Mouse (Mus musculus) myocyte (in vitro differentiated cells): Measurements from ENCODE around the gene Pin1. TPM values are rescaled to one million over a fixed set of nuclear protein-coding genes. Genes with fewer than 3 reads are reported as not detected.

ENCODE experiments used
- H3K27me3 ChIP-seq: one replicate; pipeline ENCODE4 v1.6.1; 2011; ENCODE audit not compliant: control insufficient read depth, insufficient read depth, insufficient read length
- H3K36me3 ChIP-seq: one replicate; pipeline ENCODE4 v1.6.1; 2011; ENCODE audit not compliant: control insufficient read depth, insufficient read depth
- H3K4me2 ChIP-seq: one replicate; pipeline ENCODE4 v1.6.1; 2011; ENCODE audit warnings: low read depth, control low read depth
- H3K4me3 ChIP-seq: one replicate; pipeline ENCODE4 v1.5.1; 2011; ENCODE audit warnings: mild to moderate bottlenecking, control low read depth, moderate library complexity
- H3K79me2 ChIP-seq: one replicate; pipeline ENCODE4 v1.6.1; 2011; ENCODE audit not compliant: control insufficient read depth, insufficient read depth
- H3ac ChIP-seq: one replicate; pipeline ENCODE4 v1.6.1; 2011; ENCODE audit not compliant: control insufficient read depth, insufficient read length
- CEBPB ChIP-seq: IDR thresholded peaks from 2 replicates; pipeline ENCODE4 v1.6.1; 2011; ENCODE audit warnings: mild to moderate bottlenecking, moderate library complexity; ENCODE audit not compliant: poor library complexity, insufficient read depth, severe bottlenecking
- E2F4 ChIP-seq: IDR thresholded peaks from one replicate; pipeline ENCODE4 v1.6.1; 2011; ENCODE audit warnings: mild to moderate bottlenecking, control low read depth, moderate library complexity; ENCODE audit not compliant: insufficient read depth
- MAX ChIP-seq: IDR thresholded peaks from one replicate; pipeline ENCODE4 v1.6.1; 2011; ENCODE audit warnings: low read depth, mild to moderate bottlenecking, control low read depth
- MYOD1 ChIP-seq, 3 experiments: IDR thresholded peaks; one replicate each; pipeline ENCODE4 v1.6.1; 2011; ENCODE audit warnings: control low read depth in 2 of 3, low read depth in 2 of 3, mild to moderate bottlenecking in 2 of 3, moderate library complexity in 1 of 3; ENCODE audit not compliant: insufficient read length in 2 of 3, control insufficient read depth in 1 of 3
- MYOG ChIP-seq, 3 experiments: IDR thresholded peaks; one replicate each; pipeline ENCODE4 v1.6.1; 2011; ENCODE audit warnings: control low read depth in 2 of 3, low read depth in 2 of 3, mild to moderate bottlenecking in 2 of 3; ENCODE audit not compliant: insufficient read length in 2 of 3, control insufficient read depth in 1 of 3, insufficient read depth in 1 of 3
- POLR2A ChIP-seq: IDR thresholded peaks from one replicate; pipeline ENCODE4 v1.6.1; 2011; ENCODE audit warnings: low read depth, mild to moderate bottlenecking, control low read depth, moderate library complexity; ENCODE audit not compliant: insufficient read length
- POLR2AphosphoS2 ChIP-seq: IDR thresholded peaks from one replicate; pipeline ENCODE4 v1.6.1; 2011; ENCODE audit warnings: low read depth, control low read depth; ENCODE audit not compliant: insufficient read length
- REST ChIP-seq: IDR thresholded peaks from one replicate; pipeline ENCODE4 v1.6.1; 2011; ENCODE audit warnings: mild to moderate bottlenecking, control low read depth, moderate library complexity; ENCODE audit not compliant: insufficient read depth, insufficient read length
- SRF ChIP-seq: IDR thresholded peaks from one replicate; pipeline ENCODE4 v1.6.1; 2011; ENCODE audit warnings: low read depth; ENCODE audit not compliant: control insufficient read depth, insufficient read length
- TCF12 ChIP-seq: IDR thresholded peaks from one replicate; pipeline ENCODE4 v1.6.1; 2011; ENCODE audit warnings: mild to moderate bottlenecking, control low read depth; ENCODE audit not compliant: poor library complexity, insufficient read depth, severe bottlenecking
- TCF3 ChIP-seq: IDR thresholded peaks from one replicate; pipeline ENCODE4 v1.6.1; 2011; ENCODE audit warnings: low read depth, control low read depth; ENCODE audit not compliant: insufficient read length
- USF1 ChIP-seq: IDR thresholded peaks from one replicate; pipeline ENCODE4 v1.6.1; 2011; ENCODE audit warnings: low read depth, mild to moderate bottlenecking, control low read depth, moderate library complexity
- polyA plus RNA-seq: library from polyadenylated mRNA; unstranded; fragments of >200 nt; fragmentation: generic; extraction: Trizol; gene quantifications from one replicate; pipeline ENCODE4 v1.2.1, GENCODE M21; 2012; ENCODE audit warnings: missing spikeins

Pin1 gene
- polyA plus RNA-seq, 1 experiment = 36.8 TPM

DNA sequence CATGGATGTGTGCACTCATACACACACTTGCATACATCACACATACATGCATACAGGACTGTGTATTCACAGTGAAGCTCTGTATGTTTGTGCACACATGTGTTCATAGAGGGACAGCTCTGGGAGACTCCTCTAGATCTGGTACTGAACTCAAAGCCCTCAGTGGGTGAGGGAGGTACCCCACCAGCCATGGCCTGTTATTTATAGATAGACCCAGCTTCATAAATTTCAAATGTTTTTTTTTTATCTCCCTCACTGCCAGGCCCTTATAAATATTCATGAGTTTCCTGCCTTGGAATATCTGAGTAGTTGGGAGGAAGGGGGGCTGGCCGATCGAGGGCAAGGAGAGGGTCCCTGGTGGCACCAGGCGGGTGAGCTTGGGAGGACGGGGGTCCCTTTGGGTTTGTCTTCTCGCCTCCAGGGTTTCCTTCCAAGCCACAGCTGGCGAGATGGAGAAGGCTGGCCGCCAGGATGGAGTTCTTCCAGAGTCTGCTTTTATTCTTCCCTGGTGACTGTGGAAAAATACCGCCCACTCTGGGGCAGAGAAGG is 52.0 kb downstream of the Pin1 start:
- H3ac ChIP-seq = no peak overlapping the region
- H3K79me2 ChIP-seq = no peaks in the 10 kb centered on the region
- no peak overlapping the region for H3K4me3 ChIP-seq
- H3K27me3 ChIP-seq = peaks cover 26% of the 10 kb centered on the region
- no peaks in the 10 kb centered on the region for H3K36me3 ChIP-seq
- TF ChIP-seq TCF12 (no peak), SRF (no peak), E2F4 (no peak), POLR2A (no peak), MYOG (IDR thresholded peaks at IDR 0.05; ENCODE audit: control insufficient read depth in 1 of 3, insufficient read depth in 1 of 3, insufficient read length in 2 of 3, low read depth in 2 of 3) (no peak)
- H3K4me2 ChIP-seq = no peak overlapping the region

GRCm38 (mm10) chr9:20705420-20705819 is 53.5 kb downstream of the Pin1 start:
- Histone ChIP-seq H3K27me3 (peaks cover 21% of the 10 kb centered on the region), H3K4me2 (no peak overlapping the region), H3K79me2 (no peaks in the 10 kb centered on the region), H3ac (no peak overlapping the region), H3K4me3 (no peak overlapping the region), H3K36me3 (no peaks in the 10 kb centered on the region)
- TF ChIP-seq POLR2AphosphoS2 = no peak
- no peak for TF ChIP-seq POLR2A
- TF ChIP-seq TCF12 = no peak
- TF ChIP-seq E2F4 = no peak
- no peak for TF ChIP-seq MYOD1 (IDR thresholded peaks at IDR 0.05; ENCODE audit: control insufficient read depth in 1 of 3, insufficient read length in 2 of 3, low read depth in 2 of 3)
- no peak for TF ChIP-seq MAX
- no peak for TF ChIP-seq MYOG (IDR thresholded peaks at IDR 0.05; ENCODE audit: control insufficient read depth in 1 of 3, insufficient read depth in 1 of 3, insufficient read length in 2 of 3, low read depth in 2 of 3)
- no peak for TF ChIP-seq CEBPB
- no peak for TF ChIP-seq REST
- TF ChIP-seq USF1 = no peak
- no peak for TF ChIP-seq SRF
- TF ChIP-seq TCF3 = no peak

DNA sequence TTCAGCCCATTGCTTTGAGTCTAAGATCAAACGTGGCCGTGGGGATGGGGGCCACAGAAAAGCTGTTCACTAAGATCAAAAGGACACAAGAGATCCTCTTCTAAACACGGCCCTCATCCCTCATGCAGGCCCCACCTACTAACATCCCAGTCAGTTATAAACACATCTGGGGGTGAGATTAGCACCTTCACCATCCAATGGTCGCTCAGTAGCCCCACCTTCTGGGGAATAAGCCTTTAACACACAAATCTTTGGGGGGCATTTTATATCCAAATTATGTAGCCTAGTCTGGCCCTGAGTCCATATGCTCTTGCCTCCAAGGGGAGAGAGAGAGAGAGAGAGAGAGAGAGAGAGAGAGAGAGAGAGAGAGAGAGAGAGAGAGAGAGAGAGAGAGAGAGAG is 54.1 kb downstream of the Pin1 start:
- H3ac ChIP-seq = no peak overlapping the region
- no peak for TF ChIP-seq REST
- TF ChIP-seq CEBPB = no peak
- TF ChIP-seq TCF3 = no peak
- no peak for TF ChIP-seq MAX
- no peak for TF ChIP-seq E2F4
- no peak for TF ChIP-seq POLR2AphosphoS2
- TF ChIP-seq MYOG (IDR thresholded peaks at IDR 0.05; ENCODE audit: control insufficient read depth in 1 of 3, insufficient read depth in 1 of 3, insufficient read length in 2 of 3, low read depth in 2 of 3) = no peak
- TF ChIP-seq SRF = no peak
- TF ChIP-seq USF1 = no peak
- TF ChIP-seq MYOD1 (IDR thresholded peaks at IDR 0.05; ENCODE audit: control insufficient read depth in 1 of 3, insufficient read length in 2 of 3, low read depth in 2 of 3) = no peak
- TF ChIP-seq TCF12 = no peak
- TF ChIP-seq POLR2A = no peak
- H3K27me3 ChIP-seq = peaks cover 21% of the 10 kb centered on the region
- H3K4me2 ChIP-seq = no peak overlapping the region
- no peaks in the 10 kb centered on the region for H3K79me2 ChIP-seq
- no peak overlapping the region for H3K4me3 ChIP-seq
- no peaks in the 10 kb centered on the region for H3K36me3 ChIP-seq

DNA sequence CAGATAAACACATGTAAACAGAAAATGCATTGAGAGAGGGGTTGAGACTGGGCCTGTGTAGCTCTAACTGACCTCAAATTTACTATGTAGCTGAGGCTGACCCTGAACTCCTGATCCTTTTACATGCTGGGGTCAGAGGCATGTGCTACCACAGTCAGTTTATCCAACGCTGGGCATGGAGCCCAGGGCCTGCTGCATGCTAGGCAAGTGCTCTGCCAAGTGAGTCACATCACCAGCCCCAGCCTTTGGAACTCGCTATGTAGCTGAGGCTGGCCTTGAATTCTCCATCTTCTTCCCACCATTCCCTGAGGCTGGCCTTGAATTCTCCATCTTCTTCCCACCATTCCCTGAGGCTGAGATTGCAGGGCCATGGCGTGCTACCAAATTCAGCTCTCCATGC is 58.6 kb downstream of the Pin1 start:
- no peaks in the 10 kb centered on the region for H3K79me2 ChIP-seq
- TF ChIP-seq MYOD1 (IDR thresholded peaks at IDR 0.05; ENCODE audit: control insufficient read depth in 1 of 3, insufficient read length in 2 of 3, low read depth in 2 of 3) = no peak
- no peak for TF ChIP-seq MYOG (IDR thresholded peaks at IDR 0.05; ENCODE audit: control insufficient read depth in 1 of 3, insufficient read depth in 1 of 3, insufficient read length in 2 of 3, low read depth in 2 of 3)
- no peak for TF ChIP-seq REST
- TF ChIP-seq POLR2A = no peak
- TF ChIP-seq USF1 = no peak
- TF ChIP-seq TCF3 = no peak
- no peak overlapping the region for H3ac ChIP-seq

DNA sequence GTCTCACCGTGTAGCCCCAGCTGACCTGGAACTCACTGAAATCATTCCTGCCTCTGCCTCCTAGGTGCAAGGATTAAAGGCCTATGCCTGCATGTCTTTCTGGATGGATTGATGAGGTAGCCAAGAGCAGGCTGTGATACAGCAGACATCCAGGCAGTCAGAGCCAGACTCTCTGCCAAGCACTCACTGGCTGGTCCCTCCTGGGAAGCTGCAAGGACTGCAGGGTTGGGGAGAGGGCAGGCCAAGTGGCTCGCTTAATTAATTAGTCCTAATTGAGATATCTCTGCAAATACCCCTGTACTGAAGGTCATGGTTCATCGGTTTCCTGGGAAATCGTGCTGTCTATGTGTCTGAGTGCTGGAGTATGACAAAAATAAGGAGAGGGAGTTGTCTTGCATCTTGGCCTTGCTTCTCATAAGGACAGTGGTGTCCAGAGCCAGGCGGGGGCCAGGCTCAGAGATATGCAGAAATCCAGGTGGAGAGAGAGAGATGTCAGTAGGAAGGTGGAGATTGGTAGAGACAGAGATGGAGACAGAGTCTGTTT is 61.1 kb downstream of the Pin1 start:
- Histone ChIP-seq H3K79me2 (no peaks in the 10 kb centered on the region), H3ac (no peak overlapping the region), H3K36me3 (no peaks in the 10 kb centered on the region), H3K27me3 (peaks cover 14% of the 10 kb centered on the region), H3K4me2 (no peak overlapping the region), H3K4me3 (no peak overlapping the region)
- no peak for TF ChIP-seq E2F4
- TF ChIP-seq REST = no peak
- no peak for TF ChIP-seq POLR2AphosphoS2
- TF ChIP-seq CEBPB = no peak
- TF ChIP-seq MYOD1 (IDR thresholded peaks at IDR 0.05; ENCODE audit: control insufficient read depth in 1 of 3, insufficient read length in 2 of 3, low read depth in 2 of 3) = no peak
- no peak for TF ChIP-seq MAX
- TF ChIP-seq USF1 = no peak
- no peak for TF ChIP-seq POLR2A
- TF ChIP-seq TCF3 = no peak
- TF ChIP-seq TCF12 = no peak
- no peak for TF ChIP-seq MYOG (IDR thresholded peaks at IDR 0.05; ENCODE audit: control insufficient read depth in 1 of 3, insufficient read depth in 1 of 3, insufficient read length in 2 of 3, low read depth in 2 of 3)
- no peak for TF ChIP-seq SRF

More for the DNA sequence above, 58.6 kb downstream of the Pin1 start:
- Histone ChIP-seq H3K27me3 (peaks cover 14% of the 10 kb centered on the region), H3K4me2 (no peak overlapping the region), H3K4me3 (no peak overlapping the region), H3K36me3 (no peaks in the 10 kb centered on the region)
